Mouse (Mus musculus) G1E (cell line): Measurements from ENCODE around the gene Nck2. TPM values are rescaled to one million over a fixed set of nuclear protein-coding genes. Genes with fewer than 3 reads are reported as not detected.

Experiments
- ATAC-seq: 2 replicates; pipeline ENCODE4 v1.8.0; 2016; ENCODE audit warnings: mild to moderate bottlenecking; ENCODE audit not compliant: insufficient number of reproducible peaks, poor library complexity, low FRiP score, severe bottlenecking; ENCODE audit errors: extremely low read depth
- DNase-seq: peaks from one replicate; pipeline ENCODE4 v3.0.0; 2012; ENCODE audit warnings: low spot score
- H3K27me3 ChIP-seq: 2 replicates; pipeline ENCODE4 v1.6.1; 2012; ENCODE audit warnings: mild to moderate bottlenecking, low read length, inconsistent platforms; ENCODE audit not compliant: insufficient read depth
- H3K36me3 ChIP-seq: replicated peaks from 2 replicates; pipeline ENCODE3; 2012; ENCODE audit warnings: mild to moderate bottlenecking, inconsistent platforms
- H3K4me1 ChIP-seq: 2 replicates; pipeline ENCODE4 v1.6.1; 2012; ENCODE audit warnings: low read depth, low read length, inconsistent platforms, mixed read lengths; ENCODE audit not compliant: insufficient read depth
- H3K4me3 ChIP-seq: 2 replicates; pipeline ENCODE4 v1.5.1; 2012; ENCODE audit warnings: low read depth, mild to moderate bottlenecking, inconsistent platforms, low read length, moderate library complexity, mixed read lengths
- H3K9me3 ChIP-seq: replicated peaks from 2 replicates; pipeline ENCODE4 v1.6.1; 2012; ENCODE audit warnings: inconsistent platforms
- CTCF ChIP-seq: IDR thresholded peaks from 2 replicates; pipeline ENCODE4 v1.5.1; 2012; ENCODE audit warnings: low read depth, low read length, inconsistent platforms, mixed read lengths
- GATA1 ChIP-seq: IDR thresholded peaks from 2 replicates; pipeline ENCODE4 v1.6.1; 2012; ENCODE audit warnings: borderline replicate concordance, low read length, inconsistent platforms, mixed read lengths
- GATA2 ChIP-seq: IDR thresholded peaks from 2 replicates; pipeline ENCODE4 v1.6.1; 2012; ENCODE audit warnings: low read depth, low read length, inconsistent platforms, borderline replicate concordance
- POLR2AphosphoS5 ChIP-seq: IDR thresholded peaks from 2 replicates; pipeline ENCODE4 v1.6.1; 2012; ENCODE audit warnings: low read depth, low read length, inconsistent platforms; ENCODE audit not compliant: insufficient replicate concordance
- TAL1 ChIP-seq: conservative IDR thresholded peaks from 2 replicates; pipeline ENCODE4 v1.6.1; 2012; ENCODE audit warnings: low read depth, low read length, inconsistent platforms, mixed read lengths
- polyA plus RNA-seq: library from polyadenylated mRNA; stranded (reverse); fragments of >175 nt; gene quantifications from 2 replicates; pipeline ENCODE4 v1.2.3, GENCODE M21; 2012
- total RNA-seq, 2 experiments: library from RNA; stranded (forward) in 1 of 2; stranded (reverse) in 1 of 2; fragments of 200-1000 nt in 1 of 2; fragments of >200 nt in 1 of 2; fragmentation: Nextera tagmentation in 1 of 2; gene quantifications; 2 replicates each; pipeline ENCODE4 v1.2.3; 2014 to 2017

Gene Nck2
- total and polyA plus RNA-seq, 3 experiments: 45.3 to 101 (median 54.4) TPM

DNA sequence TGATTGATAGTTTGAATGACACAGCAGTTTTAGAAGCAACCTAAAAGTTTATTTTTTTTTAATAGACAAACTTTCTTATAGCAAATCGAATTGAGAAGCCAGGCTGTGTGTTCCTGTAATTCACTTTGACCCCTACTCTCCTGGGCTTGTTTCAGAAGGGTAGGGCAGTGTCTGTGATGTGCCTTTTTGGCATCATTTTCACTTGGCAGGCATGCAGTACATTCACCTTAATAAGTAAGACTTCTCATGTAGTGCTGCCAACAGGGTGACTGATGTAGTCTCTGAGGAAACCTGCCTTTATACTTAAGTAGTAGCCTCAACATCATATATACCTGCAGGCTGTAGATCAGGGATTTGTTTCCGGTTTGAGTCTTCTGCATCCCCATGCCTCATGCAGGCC, 58.9 kb downstream of the Nck2 start:
- Histone ChIP-seq H3K36me3 (peaks cover 9% of the 10 kb centered on the region), H3K4me3 (no peak overlapping the region; the same call in 1 of the 2 replicates), H3K27me3 (no peaks in the 10 kb centered on the region), H3K4me1 (peaks cover 85% of the 10 kb centered on the region), H3K9me3 (no peaks in the 10 kb centered on the region)
- ATAC-seq (no peak), DNase-seq (no peak)
- TF ChIP-seq GATA1: no peak
- TF ChIP-seq CTCF: no peak
- TF ChIP-seq GATA2: no peak
- no peak for TF ChIP-seq TAL1
- no peak for TF ChIP-seq POLR2AphosphoS5

DNA sequence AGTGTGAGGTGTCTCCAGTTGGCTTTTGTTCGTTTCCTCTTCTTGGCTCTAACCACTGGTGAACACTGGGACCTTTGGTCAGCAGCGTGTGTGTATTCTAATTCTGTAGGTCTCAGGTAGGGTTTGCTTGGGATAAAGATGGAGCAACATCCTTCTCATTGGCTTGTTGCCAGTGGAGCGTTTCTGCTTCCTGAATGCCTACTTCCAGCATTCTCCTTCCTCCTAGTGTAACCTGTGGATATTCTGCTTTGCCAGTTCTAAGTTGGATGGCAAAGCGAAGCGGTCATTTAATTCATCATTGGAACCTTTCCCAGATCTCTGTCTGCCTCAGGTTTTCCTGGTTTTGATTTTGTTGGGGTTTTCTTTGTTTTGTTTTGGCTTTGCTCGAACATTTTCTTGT, 59.3 kb downstream of the Nck2 start:
- Histone ChIP-seq H3K9me3 (no peaks in the 10 kb centered on the region), H3K27me3 (no peaks in the 10 kb centered on the region), H3K36me3 (peaks cover 9% of the 10 kb centered on the region), H3K4me3 (no peak overlapping the region), H3K4me1 (peaks cover 85% of the 10 kb centered on the region)
- ATAC-seq: no peak
- TF ChIP-seq CTCF (no peak), POLR2AphosphoS5 (no peak), TAL1 (no peak), GATA1 (no peak), GATA2 (no peak)
- DNase-seq: no peak

DNA sequence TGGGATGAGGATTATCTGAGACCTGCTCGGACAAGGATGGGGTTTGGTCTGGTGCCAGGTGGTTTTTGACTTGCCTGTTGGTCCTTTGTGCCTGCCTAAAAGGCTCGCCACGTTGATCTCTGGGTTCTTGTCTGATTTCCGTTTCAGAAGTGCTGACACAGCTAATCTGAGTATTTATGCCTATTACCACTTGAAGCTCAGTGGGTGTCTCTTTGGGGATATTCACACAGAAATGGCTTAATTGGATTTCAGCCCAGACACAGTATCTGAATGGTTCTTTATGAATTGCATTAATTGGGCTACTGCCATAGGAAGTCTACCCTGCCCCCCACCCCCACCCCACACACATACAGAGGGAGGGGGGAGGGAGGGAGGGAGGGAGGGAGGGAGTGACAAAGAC, 59.9 kb downstream of the Nck2 start:
- no peak for DNase-seq
- Histone ChIP-seq H3K36me3 (peaks cover 12% of the 10 kb centered on the region), H3K27me3 (no peaks in the 10 kb centered on the region), H3K4me3 (no peak overlapping the region), H3K4me1 (peaks cover 86% of the 10 kb centered on the region), H3K9me3 (no peaks in the 10 kb centered on the region)
- no peak for ATAC-seq
- TF ChIP-seq GATA2: no peak
- TF ChIP-seq CTCF: no peak
- no peak for TF ChIP-seq TAL1
- TF ChIP-seq GATA1: no peak
- TF ChIP-seq POLR2AphosphoS5: no peak

DNA sequence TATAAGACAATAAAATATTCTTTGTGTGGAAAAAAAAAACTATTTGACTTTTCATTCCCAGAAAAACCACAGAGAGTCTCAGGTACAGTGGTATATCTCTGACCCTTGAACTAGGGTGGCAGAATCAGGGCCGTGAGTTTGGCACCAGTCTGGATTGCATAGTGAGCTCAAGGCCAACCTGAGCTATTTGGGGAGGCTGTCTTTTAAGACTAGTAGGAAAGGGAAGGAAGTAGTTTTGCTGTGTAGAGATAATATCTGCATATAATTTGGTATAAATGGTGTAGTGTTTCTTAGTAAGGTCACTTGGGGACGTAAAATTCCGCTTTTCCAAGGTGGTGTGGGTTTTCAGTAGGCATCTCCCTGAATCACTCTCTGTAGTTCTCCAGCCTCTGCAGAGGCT, 62.3 kb downstream of the Nck2 start:
- Histone ChIP-seq H3K4me3 (no peak overlapping the region), H3K9me3 (no peaks in the 10 kb centered on the region), H3K36me3 (peaks cover 33% of the 10 kb centered on the region), H3K27me3 (no peaks in the 10 kb centered on the region), H3K4me1 (peaks cover 63% of the 10 kb centered on the region)
- ATAC-seq (no peak), DNase-seq (no peak)
- TF ChIP-seq GATA1: no peak

DNA sequence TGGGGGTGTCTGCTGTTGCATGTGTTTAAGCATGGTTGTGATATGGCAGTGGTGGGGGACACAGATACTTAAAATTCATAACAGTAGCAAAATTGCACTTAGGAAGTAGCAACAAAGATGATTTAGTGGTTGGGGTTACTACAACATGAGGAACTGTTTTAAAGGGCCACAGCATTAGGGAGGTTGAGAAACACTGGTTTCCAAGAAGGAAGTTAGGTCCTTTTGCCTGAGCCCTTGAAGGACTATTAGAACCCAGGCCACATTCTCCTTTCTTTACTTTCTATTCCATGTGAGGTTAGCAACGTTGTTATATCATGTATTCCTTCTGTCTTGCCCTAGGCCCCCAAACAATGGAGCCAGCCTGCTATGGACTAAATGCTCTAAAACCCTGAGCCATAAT, 63.4 kb downstream of the Nck2 start:
- Histone ChIP-seq H3K9me3 (no peaks in the 10 kb centered on the region), H3K36me3 (peaks cover 43% of the 10 kb centered on the region), H3K4me3 (no peak overlapping the region), H3K27me3 (no peaks in the 10 kb centered on the region), H3K4me1 (peaks cover 51% of the 10 kb centered on the region)
- ATAC-seq: no peak
- no peak for DNase-seq
- TF ChIP-seq TAL1: no peak

DNA sequence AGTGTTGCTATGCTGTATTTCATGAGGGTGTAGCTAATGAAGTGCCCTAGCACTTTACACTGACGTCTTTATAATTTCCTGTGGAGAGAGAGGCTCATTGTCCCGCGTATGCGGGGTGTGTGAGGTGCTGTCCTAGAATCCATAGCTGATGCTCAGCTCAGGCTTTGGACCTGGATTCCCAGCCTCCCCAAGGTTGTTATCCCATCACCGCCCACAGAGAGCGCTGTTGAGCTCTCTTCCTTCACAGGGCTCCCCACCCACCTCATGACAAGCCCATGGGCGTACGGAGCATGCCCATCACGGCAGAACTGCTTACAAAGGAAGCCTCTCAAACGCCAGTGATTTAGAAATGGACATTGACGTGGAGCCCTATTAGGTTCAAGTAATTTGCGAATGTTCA, 66.9 kb downstream of the Nck2 start:
- Histone ChIP-seq H3K9me3 (no peaks in the 10 kb centered on the region), H3K36me3 (peaks cover 64% of the 10 kb centered on the region), H3K27me3 (no peaks in the 10 kb centered on the region), H3K4me3 (no peak overlapping the region), H3K4me1 (peaks cover 23% of the 10 kb centered on the region)
- no peak for TF ChIP-seq POLR2AphosphoS5
- no peak for TF ChIP-seq CTCF
- TF ChIP-seq GATA1: no peak
- TF ChIP-seq GATA2: no peak
- TF ChIP-seq TAL1: no peak
- ATAC-seq (no peak), DNase-seq (no peak)

DNA sequence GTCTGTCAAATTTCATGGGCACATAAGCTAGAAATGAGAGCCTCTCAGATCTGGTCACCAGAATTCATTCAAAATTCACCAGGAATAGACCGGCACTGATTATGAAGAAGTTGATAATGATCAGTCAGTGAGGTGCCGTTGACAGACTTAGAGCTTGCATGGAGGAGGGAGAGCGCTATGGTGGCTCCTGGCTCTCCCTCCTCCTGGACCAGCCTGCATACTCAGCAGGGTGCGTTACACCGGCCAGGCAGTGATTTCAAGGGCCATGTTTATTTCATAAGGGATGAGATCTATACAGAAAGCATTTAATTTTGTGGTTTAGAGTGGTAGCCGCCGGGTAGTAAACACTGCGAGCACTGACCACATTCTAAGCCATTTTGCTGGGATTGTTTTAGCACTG, 67.3 kb downstream of the Nck2 start:
- TF ChIP-seq CTCF (no peak), TAL1 (no peak), POLR2AphosphoS5 (no peak), GATA2 (no peak), GATA1 (no peak)
- no peak overlapping the region for H3K4me3 ChIP-seq
- peaks cover 64% of the 10 kb centered on the region for H3K36me3 ChIP-seq
- ATAC-seq (no peak), DNase-seq (no peak)
- H3K27me3 ChIP-seq: no peaks in the 10 kb centered on the region
- H3K9me3 ChIP-seq: no peaks in the 10 kb centered on the region
- H3K4me1 ChIP-seq: peaks cover 20% of the 10 kb centered on the region

DNA sequence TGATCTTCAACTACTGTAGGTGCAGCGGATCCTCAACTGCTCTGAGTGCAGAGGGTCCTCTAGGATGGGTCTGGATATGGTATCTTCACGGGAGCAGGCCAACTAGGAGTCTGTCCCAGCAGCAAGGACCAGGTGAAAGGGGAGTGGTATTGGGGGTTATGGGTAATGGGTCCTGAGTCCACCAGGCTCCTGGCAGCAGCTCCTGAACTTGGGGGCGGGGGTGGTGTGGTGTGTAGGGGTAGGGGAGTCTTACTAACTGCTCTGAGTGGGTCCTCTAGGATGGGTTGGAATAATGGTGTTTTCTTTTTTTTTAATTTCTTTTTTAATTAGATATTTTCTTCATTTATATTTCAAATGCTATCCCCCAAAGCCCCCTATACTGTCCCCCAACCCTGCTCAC, 73.0 kb downstream of the Nck2 start:
- Histone ChIP-seq H3K9me3 (no peaks in the 10 kb centered on the region), H3K36me3 (peaks cover 52% of the 10 kb centered on the region), H3K4me3 (no peak overlapping the region), H3K27me3 (no peaks in the 10 kb centered on the region), H3K4me1 (peaks cover 44% of the 10 kb centered on the region)
- TF ChIP-seq GATA1 (no peak), CTCF (no peak), TAL1 (no peak), POLR2AphosphoS5 (no peak), GATA2 (no peak)
- no peak for DNase-seq
- ATAC-seq: no peak
